Mouse (Mus musculus) neural tube, embryonic 13.5 days (tissue): ENCODE results near the gene Fam167b. TPM values are rescaled to one million over a fixed set of nuclear protein-coding genes. Genes with fewer than 3 reads are reported as not detected.
A peak's percentile ranks its signal among the peaks of the same experiment; 100 is the strongest.

ENCODE experiments used
- ATAC-seq: fragments of 200-750 bp; cut with Nextera tagmentation; 2 replicates; pipeline ENCODE4 v1.8.0; 2017; ENCODE audit warnings: low read depth, mild to moderate bottlenecking, moderate TSS enrichment, moderate library complexity
- H3K27ac ChIP-seq: fragments of 300-500 bp; sonication (generic); replicated peaks from 2 replicates; pipeline ENCODE4 v1.5.1; 2015; ENCODE audit warnings: moderate library complexity, mild to moderate bottlenecking, inconsistent platforms
- H3K27me3 ChIP-seq: fragments of 300-500 bp; sonication (generic); 2 replicates; pipeline ENCODE4 v1.6.1; 2015; ENCODE audit warnings: mild to moderate bottlenecking, inconsistent platforms
- H3K36me3 ChIP-seq: fragments of 300-500 bp; sonication (generic); 2 replicates; pipeline ENCODE4 v1.6.1; 2015; ENCODE audit warnings: mild to moderate bottlenecking, inconsistent platforms
- H3K4me1 ChIP-seq: fragments of 300-500 bp; sonication (generic); replicated peaks from 2 replicates; pipeline ENCODE4 v1.6.1; 2015; ENCODE audit warnings: inconsistent platforms
- H3K4me2 ChIP-seq: fragments of 300-500 bp; sonication (generic); 2 replicates; pipeline ENCODE4 v1.6.1; 2015; ENCODE audit warnings: inconsistent platforms, mild to moderate bottlenecking, moderate library complexity
- H3K4me3 ChIP-seq: fragments of 300-500 bp; sonication (generic); 2 replicates; pipeline ENCODE4 v1.5.1; 2015; ENCODE audit warnings: mild to moderate bottlenecking, inconsistent platforms
- H3K9ac ChIP-seq: fragments of 300-500 bp; sonication (generic); 2 replicates; pipeline ENCODE4 v1.6.1; 2015; ENCODE audit warnings: moderate library complexity, mild to moderate bottlenecking, inconsistent platforms
- H3K9me3 ChIP-seq: fragments of 300-500 bp; sonication (generic); 2 replicates; pipeline ENCODE4 v1.6.1; 2016; ENCODE audit warnings: inconsistent platforms
- WGBS: fragments of 180-500 bp; shearing (Covaris S2); methylation state at CpG from one replicate; pipeline ENCODE4 v1.1.7; 2015; 5-methylcytosine and 5-hydroxymethylcytosine counted together
- polyA plus RNA-seq: library from polyadenylated mRNA; unstranded; fragments of >200 nt; fragmentation: Nextera tagmentation; extraction: Ambion mirVana; gene quantifications from 2 replicates; pipeline ENCODE4 v1.2.1, GENCODE M21; 2015

Fam167b gene
- polyA plus RNA-seq, 1 experiment from 2014 or later = 0.73 TPM

DNA sequence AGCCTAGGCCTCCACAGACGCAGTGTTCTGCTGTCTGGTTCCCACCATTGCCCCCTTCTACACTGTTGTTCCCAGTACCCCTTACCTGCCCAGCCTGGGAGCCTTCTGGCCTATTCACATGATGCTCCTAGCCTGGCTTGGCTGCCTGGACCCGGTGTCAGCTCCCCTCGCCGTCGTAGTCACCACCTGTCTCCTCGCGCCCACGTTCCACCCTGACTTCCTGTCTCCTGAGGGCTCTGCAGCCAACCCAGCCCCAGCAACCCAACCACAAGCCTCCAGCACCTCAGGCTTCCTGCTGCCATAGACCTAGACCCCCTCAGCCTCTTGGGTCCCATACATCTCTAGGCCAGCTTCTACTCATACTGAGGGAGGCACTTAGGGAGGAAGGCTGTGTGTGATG lies 4.9 kb downstream of the Fam167b start, which contains the start of gene Lck:
Gene Lck (minus strand): TSS at position 212 of the 400 bp plus-strand sequence.
- Histone ChIP-seq H3K9me3 (no peaks in the 10 kb centered on the region), H3K4me1 (peaks cover 8% of the 10 kb centered on the region), H3K4me3 (no peak within 1 kb of the TSS), H3K27me3 (no peaks in the 10 kb centered on the region), H3K4me2 (no peak within 1 kb of the TSS), H3K9ac (no peak within 1 kb of the TSS), H3K36me3 (no peaks in the 10 kb centered on the region), H3K27ac (no peak within 1 kb of the TSS)
- WGBS = 94% methylated on average over 8 of the region's 8 CpGs
- ATAC-seq = no peak

DNA sequence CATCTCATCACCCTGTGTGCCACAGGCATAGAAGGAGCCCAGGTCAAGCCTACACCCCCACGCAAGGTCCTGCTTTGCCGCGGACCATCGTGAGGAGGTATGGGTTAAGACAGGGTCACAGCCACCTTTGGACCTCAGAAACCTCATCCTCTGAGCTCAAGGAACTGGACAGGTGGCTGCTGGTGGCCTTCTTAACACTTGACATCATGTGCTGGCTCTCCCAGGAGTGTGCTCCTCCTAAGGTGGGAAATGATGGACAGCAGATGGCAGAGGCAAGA lies 5.3 kb downstream of the Fam167b start:
- H3K27me3 ChIP-seq = no peaks in the 10 kb centered on the region
- H3K9ac ChIP-seq = no peak overlapping the region
- H3K27ac ChIP-seq = no peak overlapping the region
- H3K36me3 ChIP-seq = no peaks in the 10 kb centered on the region
- H3K4me3 ChIP-seq = no peak overlapping the region
- WGBS = 99% methylated on average over 4 of the region's 4 CpGs
- H3K4me1 ChIP-seq = peaks cover 8% of the 10 kb centered on the region
- H3K4me2 ChIP-seq = no peak overlapping the region
- no peak for ATAC-seq
- H3K9me3 ChIP-seq = no peaks in the 10 kb centered on the region

DNA sequence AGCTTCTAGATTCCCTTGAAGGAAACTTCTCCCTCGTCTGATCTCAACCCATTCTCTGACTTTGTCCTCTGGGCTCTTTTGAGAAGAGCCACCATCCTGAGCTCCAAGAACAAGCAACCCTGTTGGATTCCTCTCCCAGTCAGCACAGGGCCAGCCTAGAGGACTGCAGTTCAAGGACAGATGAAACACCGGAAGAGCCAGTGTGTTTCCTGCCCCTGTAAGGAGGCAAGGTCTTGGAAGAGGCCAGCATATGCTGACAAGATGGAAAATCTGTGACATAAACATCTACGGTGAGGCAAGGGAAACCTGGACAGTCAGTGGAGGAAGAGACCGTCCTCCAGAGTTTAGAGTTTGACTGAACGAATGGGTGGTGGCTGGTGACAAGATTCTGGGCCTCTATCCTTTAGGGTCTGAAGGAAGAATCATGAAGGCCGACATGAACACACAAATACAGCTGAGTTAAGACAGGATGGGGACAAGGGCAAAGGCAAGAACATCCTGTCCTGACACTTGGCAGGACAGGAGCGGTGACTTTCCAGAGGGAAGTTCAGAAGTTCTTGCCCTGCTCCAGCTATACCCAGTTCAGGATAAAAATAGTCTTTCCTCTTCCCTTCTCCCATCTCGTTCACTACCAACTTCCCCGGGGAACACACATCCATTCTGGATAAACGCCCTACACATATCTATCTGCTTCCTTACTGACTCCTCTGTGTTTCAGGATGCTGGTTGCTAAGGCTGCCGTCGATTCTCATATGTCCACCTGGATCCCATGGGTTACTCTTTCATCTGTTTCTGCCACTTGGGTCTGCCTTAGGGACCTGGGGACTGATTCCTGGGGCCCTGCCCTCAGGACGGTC lies 5.9 kb downstream of the Fam167b start:
- Histone ChIP-seq H3K4me3 (no peak overlapping the region), H3K9me3 (no peaks in the 10 kb centered on the region), H3K9ac (no peak overlapping the region), H3K4me1 (peaks cover 8% of the 10 kb centered on the region), H3K4me2 (no peak overlapping the region), H3K27me3 (no peaks in the 10 kb centered on the region), H3K36me3 (no peaks in the 10 kb centered on the region), H3K27ac (no peak overlapping the region)
- 88% methylated on average over 13 of the region's 13 CpGs for WGBS
- no peak for ATAC-seq

DNA sequence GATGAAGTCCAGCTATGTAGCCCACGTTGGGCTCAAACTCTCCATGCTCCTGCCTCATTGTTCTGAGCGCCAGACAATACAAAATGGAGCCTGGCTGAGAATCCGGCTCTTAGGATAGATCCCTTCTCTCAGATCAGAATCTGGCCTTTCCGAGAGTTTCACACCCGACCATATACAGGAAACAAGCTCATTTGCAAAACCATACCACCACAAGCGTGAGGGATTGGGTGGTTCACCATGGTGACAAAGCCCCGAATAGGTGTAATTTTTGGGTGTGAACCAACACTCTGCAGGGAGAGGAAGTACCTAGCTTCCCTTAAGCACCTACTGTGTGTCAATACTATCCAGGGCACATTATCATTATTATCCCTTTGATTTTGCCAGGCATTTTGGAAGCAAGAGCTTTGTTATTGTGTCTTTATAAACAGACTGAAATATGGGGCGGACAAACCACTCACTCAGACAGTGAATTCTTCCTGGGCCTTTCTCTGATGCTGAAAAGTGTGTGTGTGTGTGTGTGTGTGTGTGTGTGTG lies 6.7 kb downstream of the Fam167b start:
- no peak overlapping the region for H3K4me3 ChIP-seq

DNA sequence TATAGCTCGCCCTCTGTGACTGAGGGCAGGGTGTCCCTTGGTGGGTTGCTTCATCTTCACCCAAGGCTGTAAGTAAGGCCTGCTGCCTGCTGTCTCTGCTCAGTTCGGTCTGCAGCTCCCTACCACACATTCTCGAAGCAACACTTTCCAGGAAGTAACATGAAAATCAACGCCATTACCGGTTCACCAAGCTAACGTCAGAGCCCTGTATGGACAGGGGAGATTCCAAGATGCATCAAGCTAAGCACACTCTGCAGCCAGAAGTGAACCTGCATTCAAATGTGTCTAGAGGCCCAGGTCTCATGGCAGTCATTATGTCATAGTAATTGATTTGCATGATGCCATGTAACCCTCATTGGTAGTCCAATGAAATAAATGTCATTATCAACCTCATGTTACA lies 8.3 kb downstream of the Fam167b start:
- no peaks in the 10 kb centered on the region; the same call in 1 of the 2 replicates for H3K4me1 ChIP-seq
- WGBS = 89% methylated on average over 6 of the region's 6 CpGs

More for the DNA sequence above, 6.7 kb downstream of the Fam167b start:
- ATAC-seq = no peak
- Histone ChIP-seq H3K36me3 (no peaks in the 10 kb centered on the region), H3K4me1 (no peaks in the 10 kb centered on the region; the same call in 1 of the 2 replicates), H3K27ac (no peak overlapping the region), H3K9me3 (no peaks in the 10 kb centered on the region), H3K4me2 (no peak overlapping the region), H3K27me3 (no peaks in the 10 kb centered on the region), H3K9ac (no peak overlapping the region)
- WGBS = 80% methylated on average over 8 of the region's 8 CpGs

GRCm38 (mm10) chr4:129568366-129568765 lies 10.0 kb downstream of the Fam167b start:
- Histone ChIP-seq H3K4me2 (no peak overlapping the region), H3K27me3 (no peaks in the 10 kb centered on the region), H3K9ac (no peak overlapping the region), H3K27ac (no peak overlapping the region), H3K9me3 (no peaks in the 10 kb centered on the region), H3K4me1 (0 out of 2 replicates have a peak, but pooled peaks cover 5% of the 10 kb centered on the region), H3K36me3 (no peaks in the 10 kb centered on the region), H3K4me3 (no peak overlapping the region)
- 95% methylated on average over 7 of the region's 7 CpGs for WGBS
- ATAC-seq = no peak

More for the DNA sequence above, 8.3 kb downstream of the Fam167b start:
- Histone ChIP-seq H3K27ac (no peak overlapping the region), H3K9ac (no peak overlapping the region), H3K4me3 (no peak overlapping the region), H3K9me3 (no peaks in the 10 kb centered on the region), H3K4me2 (no peak overlapping the region), H3K27me3 (no peaks in the 10 kb centered on the region), H3K36me3 (no peaks in the 10 kb centered on the region)
- ATAC-seq = no peak

DNA sequence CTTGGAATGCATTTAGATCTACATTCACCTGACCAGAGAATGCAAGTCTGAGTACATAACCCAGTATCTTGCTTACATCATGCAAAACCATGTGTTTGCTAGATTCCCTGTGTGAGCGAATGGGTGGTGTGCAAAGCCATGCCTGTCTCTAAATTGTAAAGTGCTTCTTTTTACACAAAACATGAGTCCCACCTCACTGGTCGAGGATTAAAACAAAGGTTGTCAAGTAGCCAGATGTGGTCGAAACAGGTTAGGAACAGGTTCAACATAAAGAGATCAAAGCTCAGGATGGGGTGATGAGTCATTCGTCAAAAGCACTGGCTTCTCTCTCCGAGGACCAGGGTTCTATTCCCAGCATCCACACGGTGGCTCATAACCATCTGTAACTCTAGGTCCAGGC lies 13.2 kb downstream of the Fam167b start:
- no peak overlapping the region for H3K4me2 ChIP-seq
- no peak overlapping the region for H3K4me3 ChIP-seq
- H3K4me1 ChIP-seq = 0 out of 2 replicates have a peak, but pooled peaks cover 7% of the 10 kb centered on the region
- H3K36me3 ChIP-seq = no peaks in the 10 kb centered on the region
- H3K27ac ChIP-seq = no peak overlapping the region
- WGBS = 84% methylated on average over 6 of the region's 6 CpGs
- no peak for ATAC-seq
- H3K9me3 ChIP-seq = no peaks in the 10 kb centered on the region
- no peaks in the 10 kb centered on the region for H3K27me3 ChIP-seq
- no peak overlapping the region for H3K9ac ChIP-seq

DNA sequence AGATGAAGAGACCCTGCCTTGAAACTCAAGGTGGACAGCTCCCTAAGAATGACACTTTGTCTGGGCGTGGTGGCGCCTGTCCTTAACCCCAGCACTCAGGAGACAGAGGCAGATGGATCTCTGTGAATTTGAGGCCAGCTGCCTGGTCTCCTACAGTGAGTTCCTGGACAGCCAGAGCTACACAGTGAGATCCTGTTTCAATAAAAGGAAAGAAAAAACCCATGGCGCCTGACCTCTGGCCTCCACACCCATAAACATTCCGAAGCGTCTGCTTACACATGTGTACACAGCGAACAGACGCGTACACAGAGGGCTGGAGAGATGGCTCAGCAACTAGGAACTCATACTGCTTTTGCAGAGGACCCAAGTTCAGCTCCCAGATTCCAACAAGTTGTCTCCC lies 14.6 kb downstream of the Fam167b start:
- no peak overlapping the region for H3K4me2 ChIP-seq
- WGBS = 22% methylated on average over 8 of the region's 8 CpGs
- no peaks in the 10 kb centered on the region for H3K27me3 ChIP-seq

DNA sequence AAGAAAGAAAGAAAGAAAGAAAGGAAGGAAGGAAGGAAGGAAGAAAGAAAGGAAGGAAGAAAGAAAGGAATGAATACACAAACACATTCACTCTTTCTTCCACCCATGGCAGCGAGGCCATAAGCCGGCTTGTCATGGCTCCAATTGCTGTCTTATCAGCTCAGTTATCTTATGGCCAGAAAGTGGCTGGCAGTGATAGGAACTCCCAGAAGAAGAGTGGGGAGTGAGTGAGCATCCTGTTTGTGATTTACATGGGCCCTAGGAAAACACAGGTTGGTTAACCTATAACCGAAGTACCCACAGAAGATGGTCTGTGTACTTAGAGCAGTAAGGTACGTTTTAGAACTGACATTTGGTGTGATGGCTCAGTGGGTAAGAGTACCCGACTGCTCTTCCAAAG lies 17.2 kb downstream of the Fam167b start:
- 90% methylated on average over 5 of the region's 5 CpGs for WGBS
- no peaks in the 10 kb centered on the region for H3K27me3 ChIP-seq
- no peak for ATAC-seq

More for the DNA sequence above, 14.6 kb downstream of the Fam167b start:
- Histone ChIP-seq H3K4me3 (no peak overlapping the region), H3K9ac (no peak overlapping the region), H3K4me1 (0 out of 2 replicates have a peak, but pooled peaks cover 7% of the 10 kb centered on the region), H3K27ac (no peak overlapping the region; the same call in 1 of the 2 replicates), H3K36me3 (no peaks in the 10 kb centered on the region), H3K9me3 (no peaks in the 10 kb centered on the region)
- no peak for ATAC-seq

GRCm38 (mm10) chr4:129558321-129558955 lies 19.9 kb downstream of the Fam167b start:
- Histone ChIP-seq H3K4me2 (no peak overlapping the region), H3K4me1 (peaks cover 24% of the 10 kb centered on the region), H3K27ac (no peak overlapping the region), H3K9ac (no peak overlapping the region), H3K27me3 (no peaks in the 10 kb centered on the region), H3K4me3 (no peak overlapping the region), H3K9me3 (no peaks in the 10 kb centered on the region), H3K36me3 (no peaks in the 10 kb centered on the region)
- WGBS = 87% methylated on average over 12 of the region's 12 CpGs
- no peak for ATAC-seq

More for the DNA sequence above, 17.2 kb downstream of the Fam167b start:
- no peak overlapping the region for H3K9ac ChIP-seq
- H3K4me3 ChIP-seq = no peak overlapping the region
- no peak overlapping the region for H3K4me2 ChIP-seq
- H3K4me1 ChIP-seq = peaks cover 14% of the 10 kb centered on the region
- H3K27ac ChIP-seq = no peak overlapping the region
- H3K36me3 ChIP-seq = no peaks in the 10 kb centered on the region
- no peaks in the 10 kb centered on the region for H3K9me3 ChIP-seq

DNA sequence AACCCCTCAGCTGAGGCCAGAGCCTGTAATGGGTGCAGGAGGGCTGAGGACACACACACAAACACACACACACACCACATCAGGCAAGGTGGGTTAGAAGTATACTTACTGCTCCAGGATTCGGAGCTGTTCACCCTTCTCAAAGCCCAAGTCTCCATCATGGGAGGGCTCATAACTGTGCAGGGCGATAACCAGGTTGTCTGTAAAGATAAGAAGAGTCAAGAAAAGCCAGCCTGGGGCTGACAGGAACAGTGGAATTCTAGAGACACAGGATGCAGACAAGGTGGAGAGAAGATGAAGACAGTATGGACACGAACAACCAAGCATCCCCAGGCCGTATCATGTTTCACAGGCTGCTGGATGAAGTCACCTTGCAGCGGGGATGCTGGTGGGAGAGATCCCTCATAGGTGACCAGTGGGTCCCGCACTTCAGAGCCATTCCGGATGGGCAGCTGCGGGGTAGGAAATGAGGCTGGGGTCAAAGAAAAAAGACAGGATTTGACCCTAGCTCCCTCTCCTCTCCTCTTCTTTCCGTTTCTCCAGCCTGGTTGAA lies 21.0 kb downstream of the Fam167b start:
- H3K36me3 ChIP-seq = no peaks in the 10 kb centered on the region
- no peaks in the 10 kb centered on the region for H3K9me3 ChIP-seq
- H3K4me2 ChIP-seq = peak overlapping the region; percentile 87
- WGBS = 79% methylated on average over 9 of the region's 9 CpGs
- H3K27ac ChIP-seq = peak overlapping the region; percentile 59
- 0 out of 2 replicates have a peak overlapping the region, but pooled peaks have one; percentile 74 for H3K9ac ChIP-seq
- no peaks in the 10 kb centered on the region for H3K27me3 ChIP-seq
- peak overlapping the region; percentile 45 for H3K4me3 ChIP-seq
- ATAC-seq = no peak
- peaks cover 21% of the 10 kb centered on the region for H3K4me1 ChIP-seq
